Mouse (Mus musculus): Measurements from ENCODE around the gene Sqstm1. TPM values are rescaled to one million over a fixed set of nuclear protein-coding genes. Genes with fewer than 3 reads are reported as not detected.

The Sqstm1 gene
- total and polyA plus RNA-seq, 2 experiments, result 252 to 254 TPM

GRCm38 (mm10) chr11:50234606-50235005 is 24.0 kb upstream of the Sqstm1 start:
- H3K27me3 ChIP-seq (ENCODE audit: control insufficient read depth, insufficient read depth, low read length), result no peaks in the 10 kb centered on the region
- H3K9ac ChIP-seq (ENCODE audit: low read depth, low read length), result no peak overlapping the region
- no peak overlapping the region for H3K4me3 ChIP-seq (ENCODE audit: insufficient read depth, low read depth, low read length)
- 96% methylated on average over 25 of the region's 25 CpGs for WGBS
- no peak for TF ChIP-seq CTCF (IDR thresholded peaks at IDR 0.05; ENCODE audit: low read depth, low read length)
- TF ChIP-seq POLR2A (IDR thresholded peaks at IDR 0.05; ENCODE audit: extremely low read depth, insufficient read depth, low read length), result no peak
- peaks cover 5% of the 10 kb centered on the region; the same call in 1 of the 2 replicates for H3K36me3 ChIP-seq (ENCODE audit: control insufficient read depth, insufficient read depth, low read length)
- H3K4me1 ChIP-seq (ENCODE audit: control insufficient read depth, insufficient read depth, low read length), result peaks cover 9% of the 10 kb centered on the region
- H3K79me2 ChIP-seq (ENCODE audit: control insufficient read depth, insufficient read depth, low read length), result no peaks in the 10 kb centered on the region
- no peak overlapping the region for H3K27ac ChIP-seq (replicated peaks; ENCODE audit: insufficient read depth, low read depth, low read length)
- DNase-seq (ENCODE audit: extremely low read depth, low read depth, low spot score), result no peak

- Histone ChIP-seq H3K9ac (ENCODE audit: low read depth, low read length) (no peak overlapping the region), H3K79me2 (ENCODE audit: control insufficient read depth, insufficient read depth, low read length) (no peaks in the 10 kb centered on the region), H3K27ac (replicated peaks; ENCODE audit: insufficient read depth, low read depth, low read length) (no peak overlapping the region), H3K27me3 (ENCODE audit: control insufficient read depth, insufficient read depth, low read length) (no peaks in the 10 kb centered on the region), H3K4me1 (ENCODE audit: control insufficient read depth, insufficient read depth, low read length) (peaks cover 14% of the 10 kb centered on the region), H3K36me3 (ENCODE audit: control insufficient read depth, insufficient read depth, low read length) (peaks cover 5% of the 10 kb centered on the region; the same call in 1 of the 2 replicates), H3K4me3 (ENCODE audit: insufficient read depth, low read depth, low read length) (no peak overlapping the region)
- DNase-seq (ENCODE audit: extremely low read depth, low read depth, low spot score), result no peak
- 94% methylated on average over 11 of the region's 11 CpGs for WGBS
- no peak for TF ChIP-seq POLR2A (IDR thresholded peaks at IDR 0.05; ENCODE audit: extremely low read depth, insufficient read depth, low read length)
- peak; percentile 52 for TF ChIP-seq CTCF (IDR thresholded peaks at IDR 0.05; ENCODE audit: low read depth, low read length)
Observed at GRCm38 (mm10) chr11:50233993-50234392, 23.4 kb upstream of the Sqstm1 start.

GRCm38 (mm10) chr11:50233022-50233421 is 22.4 kb upstream of the Sqstm1 start:
- H3K4me3 ChIP-seq (ENCODE audit: insufficient read depth, low read depth, low read length), result no peak overlapping the region
- no peak overlapping the region for H3K27ac ChIP-seq (replicated peaks; ENCODE audit: insufficient read depth, low read depth, low read length)
- DNase-seq (ENCODE audit: extremely low read depth, low read depth, low spot score), result no peak
- peaks cover 1% of the 10 kb centered on the region; the same call in 1 of the 2 replicates for H3K79me2 ChIP-seq (ENCODE audit: control insufficient read depth, insufficient read depth, low read length)
- H3K27me3 ChIP-seq (ENCODE audit: control insufficient read depth, insufficient read depth, low read length), result no peaks in the 10 kb centered on the region
- no peak for TF ChIP-seq CTCF (IDR thresholded peaks at IDR 0.05; ENCODE audit: low read depth, low read length)
- no peak for TF ChIP-seq POLR2A (IDR thresholded peaks at IDR 0.05; ENCODE audit: extremely low read depth, insufficient read depth, low read length)
- peaks cover 5% of the 10 kb centered on the region; the same call in 1 of the 2 replicates for H3K36me3 ChIP-seq (ENCODE audit: control insufficient read depth, insufficient read depth, low read length)
- 89% methylated on average over 13 of the region's 13 CpGs for WGBS
- peaks cover 18% of the 10 kb centered on the region for H3K4me1 ChIP-seq (ENCODE audit: control insufficient read depth, insufficient read depth, low read length)
- no peak overlapping the region for H3K9ac ChIP-seq (ENCODE audit: low read depth, low read length)

GRCm38 (mm10) chr11:50231411-50231810 is 20.8 kb upstream of the Sqstm1 start:
- Histone ChIP-seq H3K4me1 (ENCODE audit: control insufficient read depth, insufficient read depth, low read length) (peaks cover 22% of the 10 kb centered on the region), H3K36me3 (ENCODE audit: control insufficient read depth, insufficient read depth, low read length) (peaks cover 5% of the 10 kb centered on the region; the same call in 1 of the 2 replicates), H3K27me3 (ENCODE audit: control insufficient read depth, insufficient read depth, low read length) (no peaks in the 10 kb centered on the region), H3K27ac (replicated peaks; ENCODE audit: insufficient read depth, low read depth, low read length) (no peak overlapping the region), H3K9ac (ENCODE audit: low read depth, low read length) (no peak overlapping the region), H3K79me2 (ENCODE audit: control insufficient read depth, insufficient read depth, low read length) (peaks cover 4% of the 10 kb centered on the region; the same call in 1 of the 2 replicates), H3K4me3 (ENCODE audit: insufficient read depth, low read depth, low read length) (no peak overlapping the region)
- WGBS, result 34% methylated on average over 8 of the region's 8 CpGs
- TF ChIP-seq CTCF (IDR thresholded peaks at IDR 0.05; ENCODE audit: low read depth, low read length) (peak; percentile 51), POLR2A (IDR thresholded peaks at IDR 0.05; ENCODE audit: extremely low read depth, insufficient read depth, low read length) (no peak)
- DNase-seq (ENCODE audit: extremely low read depth, low read depth, low spot score), result peak; percentile 63

GRCm38 (mm10) chr11:50230481-50231304 is 20.1 kb upstream of the Sqstm1 start:
- no peak overlapping the region for H3K4me3 ChIP-seq (ENCODE audit: insufficient read depth, low read depth, low read length)
- H3K36me3 ChIP-seq (ENCODE audit: control insufficient read depth, insufficient read depth, low read length), result peaks cover 5% of the 10 kb centered on the region; the same call in 1 of the 2 replicates
- no peak overlapping the region for H3K27ac ChIP-seq (replicated peaks; ENCODE audit: insufficient read depth, low read depth, low read length)
- H3K4me1 ChIP-seq (ENCODE audit: control insufficient read depth, insufficient read depth, low read length), result peaks cover 26% of the 10 kb centered on the region
- DNase-seq (ENCODE audit: extremely low read depth, low read depth, low spot score), result no peak
- WGBS, result 81% methylated on average over 45 of the region's 45 CpGs
- no peak for TF ChIP-seq POLR2A (IDR thresholded peaks at IDR 0.05; ENCODE audit: extremely low read depth, insufficient read depth, low read length)
- TF ChIP-seq CTCF (IDR thresholded peaks at IDR 0.05; ENCODE audit: low read depth, low read length), result no peak
- H3K9ac ChIP-seq (ENCODE audit: low read depth, low read length), result no peak overlapping the region
- no peaks in the 10 kb centered on the region for H3K27me3 ChIP-seq (ENCODE audit: control insufficient read depth, insufficient read depth, low read length)
- peaks cover 11% of the 10 kb centered on the region; the same call in 1 of the 2 replicates for H3K79me2 ChIP-seq (ENCODE audit: control insufficient read depth, insufficient read depth, low read length)

Measured in liver, adult 2 months (tissue).